Comparison of ENCODE assay signal across 28 mouse cellular contexts in genomic region chr16:22242239-22242866, GRCm38 (mm10). TPM values are rescaled to one million over a fixed set of nuclear protein-coding genes. Genes with fewer than 3 reads are reported as not detected.
DNase-seq lines count a peak whose midpoint lies in the region; ATAC-seq and TF ChIP-seq lines count a peak whose summit lies in the region.
"Had no signal": no experiment of that assay in that cellular context is flagged by ENCODE, and none has a peak within 500 bp of the region (broad histone marks: within the 10 kb centered on the region; RNA-seq: fewer than 3 reads in every experiment).

No protein-coding gene starts in this region.

- H3K9ac ChIP-seq in intestine, embryonic 14.5 days (ENCODE audit: low read length), result no peak overlapping the region
- H3K9ac ChIP-seq in intestine, embryonic 16.5 days (ENCODE audit: low read depth, low read length), result no peak overlapping the region
- H3K9ac ChIP-seq in limb, embryonic 11.5 days (ENCODE audit: low read length), result no peak overlapping the region
- H3K9ac ChIP-seq in midbrain, embryonic 11.5 days (ENCODE audit: low read length), result no peak overlapping the region
- H3K9ac ChIP-seq in midbrain, postnatal 0 days (replicated peaks; ENCODE audit: low read length, poor library complexity, severe bottlenecking), result no peak overlapping the region
- H3K9ac ChIP-seq: embryonic facial prominence, embryonic 12.5 days; forebrain, postnatal 0 days; hindbrain, embryonic 15.5 days; limb, embryonic 12.5 days; liver, embryonic 13.5 days; midbrain, embryonic 13.5 days had no signal

- peak; percentile 54 for DNase-seq in intestine, embryonic 14.5 days (ENCODE audit: low spot score)
- DNase-seq in limb, embryonic 11.5 days (ENCODE audit: low spot score), result no peak
- DNase-seq in limb, embryonic 10.5 days (ENCODE audit: low spot score), result no peak
- DNase-seq in midbrain, embryonic 11.5 days (ENCODE audit: low spot score, missing footprints), result peak; percentile 86
- no peak for DNase-seq in midbrain, postnatal 0 days (ENCODE audit: low spot score)
- no peak for DNase-seq in spleen, adult 12 weeks (ENCODE audit: low spot score)
- DNase-seq: adrenal gland, postnatal 10 days; cerebellum, adult 11 months; cerebellum, adult 9-10 months; cerebellum, postnatal 36 days; forebrain, postnatal 0 days; heart, postnatal 14 days; layer of hippocampus, adult 9-11 months; liver, embryonic 13.5 days; lung, adult 2 months; lung, postnatal 4 days; thymus, postnatal 4 days had no signal

- WGBS in intestine, embryonic 14.5 days, result 93% methylated on average over 2 of the region's 2 CpGs
- 95% methylated on average over 2 of the region's 2 CpGs for WGBS in intestine, embryonic 16.5 days
- WGBS in limb, embryonic 11.5 days, result 92% methylated on average over 2 of the region's 2 CpGs
- 98% methylated on average over 2 of the region's 2 CpGs for WGBS in limb, embryonic 10.5 days
- WGBS in midbrain, embryonic 11.5 days, result 91% methylated on average over 2 of the region's 2 CpGs
- WGBS in midbrain, postnatal 0 days, result 88% methylated on average over 2 of the region's 2 CpGs

- no peak overlapping the region for H3K4me2 ChIP-seq in intestine, embryonic 14.5 days (ENCODE audit: low read length)
- H3K4me2 ChIP-seq in intestine, embryonic 16.5 days (ENCODE audit: low read depth, low read length), result no peak overlapping the region
- no peak overlapping the region for H3K4me2 ChIP-seq in limb, embryonic 11.5 days (ENCODE audit: low read depth, severe bottlenecking)
- no peak overlapping the region for H3K4me2 ChIP-seq in midbrain, embryonic 11.5 days
- H3K4me2 ChIP-seq in midbrain, postnatal 0 days (ENCODE audit: low read depth, low read length, poor library complexity, severe bottlenecking), result no peak overlapping the region
- H3K4me2 ChIP-seq: embryonic facial prominence, embryonic 12.5 days; hindbrain, embryonic 15.5 days; limb, embryonic 12.5 days; liver, embryonic 13.5 days; midbrain, embryonic 13.5 days had no signal

- ATAC-seq in intestine, embryonic 14.5 days (replicated peaks; ENCODE audit: low FRiP score, low TSS enrichment, low read depth), result no peak
- ATAC-seq in intestine, embryonic 16.5 days, result no peak
- 0 out of 2 replicates have a peak, but pooled peaks have one; percentile 49 for ATAC-seq in limb, embryonic 11.5 days (ENCODE audit: insufficient number of reproducible peaks, low FRiP score, low TSS enrichment, low read depth)
- ATAC-seq in midbrain, embryonic 11.5 days (ENCODE audit: low FRiP score), result no peak
- ATAC-seq in midbrain, postnatal 0 days (ENCODE audit: low FRiP score), result no peak
- peak; percentile 52; the same call in 1 of the 2 replicates for ATAC-seq in erythroblast, adult 5-6 weeks (replicated peaks; ENCODE audit: low FRiP score, poor library complexity, severe bottlenecking)
- ATAC-seq: inflammation-experienced regulatory T-cells, adult 6 months; midbrain, embryonic 13.5 days; Patski had no signal

- no peaks in the 10 kb centered on the region for H3K4me1 ChIP-seq in intestine, embryonic 14.5 days (replicated peaks; ENCODE audit: control insufficient read depth, insufficient read depth, low read length)
- H3K4me1 ChIP-seq in intestine, embryonic 16.5 days (ENCODE audit: control insufficient read depth, insufficient read depth, low read length), result no peaks in the 10 kb centered on the region
- H3K4me1 ChIP-seq in limb, embryonic 11.5 days (ENCODE audit: control insufficient read depth, insufficient read depth, low read length), result no peaks in the 10 kb centered on the region
- H3K4me1 ChIP-seq in limb, embryonic 10.5 days, result no peaks in the 10 kb centered on the region
- no peaks in the 10 kb centered on the region for H3K4me1 ChIP-seq in midbrain, embryonic 11.5 days (ENCODE audit: control insufficient read depth, insufficient read depth, low read length)
- no peaks in the 10 kb centered on the region for H3K4me1 ChIP-seq in midbrain, postnatal 0 days (ENCODE audit: insufficient read depth, low read length)
- H3K4me1 ChIP-seq: embryonic facial prominence, embryonic 12.5 days; hindbrain, embryonic 10.5 days; hindbrain, embryonic 15.5 days; limb, embryonic 12.5 days; liver, embryonic 13.5 days; megakaryocyte, embryonic 14.5 days; midbrain, embryonic 13.5 days had no signal

- TF ChIP-seq CTCF in midbrain, postnatal 0 days (IDR thresholded peaks at IDR 0.05), result no peak

- H3K27me3 ChIP-seq in intestine, embryonic 14.5 days (replicated peaks; ENCODE audit: control insufficient read depth, insufficient read depth, low read length), result no peaks in the 10 kb centered on the region
- no peaks in the 10 kb centered on the region for H3K27me3 ChIP-seq in intestine, embryonic 16.5 days (replicated peaks; ENCODE audit: control insufficient read depth, insufficient read depth, low read length)
- H3K27me3 ChIP-seq in limb, embryonic 11.5 days (ENCODE audit: control insufficient read depth, insufficient read depth, low read length), result no peaks in the 10 kb centered on the region
- no peaks in the 10 kb centered on the region for H3K27me3 ChIP-seq in limb, embryonic 10.5 days (ENCODE audit: low read depth, poor library complexity, severe bottlenecking)
- H3K27me3 ChIP-seq in midbrain, embryonic 11.5 days (ENCODE audit: control insufficient read depth, insufficient read depth, low read length), result no peaks in the 10 kb centered on the region
- no peaks in the 10 kb centered on the region for H3K27me3 ChIP-seq in midbrain, postnatal 0 days (ENCODE audit: insufficient read depth, low read length)
- H3K27me3 ChIP-seq: embryonic facial prominence, embryonic 12.5 days; hindbrain, embryonic 15.5 days; limb, embryonic 12.5 days; liver, embryonic 13.5 days; megakaryocyte, embryonic 14.5 days; midbrain, embryonic 13.5 days; Patski had no signal

- peaks cover 62% of the 10 kb centered on the region for H3K36me3 ChIP-seq in intestine, embryonic 14.5 days (ENCODE audit: control insufficient read depth, insufficient read depth, low read length)
- H3K36me3 ChIP-seq in intestine, embryonic 16.5 days (ENCODE audit: control insufficient read depth, insufficient read depth, low read length), result peaks cover 13% of the 10 kb centered on the region
- peaks cover 15% of the 10 kb centered on the region for H3K36me3 ChIP-seq in limb, embryonic 11.5 days (ENCODE audit: control insufficient read depth, insufficient read depth, low read length)
- peaks cover 83% of the 10 kb centered on the region for H3K36me3 ChIP-seq in limb, embryonic 10.5 days
- peaks cover 21% of the 10 kb centered on the region for H3K36me3 ChIP-seq in midbrain, embryonic 11.5 days (ENCODE audit: control insufficient read depth, insufficient read depth, low read length)
- H3K36me3 ChIP-seq in midbrain, postnatal 0 days (ENCODE audit: insufficient read depth, low read length), result peaks cover 6% of the 10 kb centered on the region

- 0 out of 2 replicates have a peak, but pooled peaks cover 3% of the 10 kb centered on the region for H3K9me3 ChIP-seq in intestine, embryonic 14.5 days (ENCODE audit: control insufficient read depth, low read length)
- H3K9me3 ChIP-seq in intestine, embryonic 16.5 days (ENCODE audit: control insufficient read depth, low read length), result no peaks in the 10 kb centered on the region
- no peaks in the 10 kb centered on the region for H3K9me3 ChIP-seq in limb, embryonic 11.5 days (ENCODE audit: control insufficient read depth, low read length)
- H3K9me3 ChIP-seq in limb, embryonic 10.5 days (replicated peaks), result no peaks in the 10 kb centered on the region
- no peaks in the 10 kb centered on the region for H3K9me3 ChIP-seq in midbrain, embryonic 11.5 days (ENCODE audit: control insufficient read depth, low read length)
- H3K9me3 ChIP-seq in midbrain, postnatal 0 days (ENCODE audit: low read length), result no peaks in the 10 kb centered on the region
- H3K9me3 ChIP-seq: embryonic facial prominence, embryonic 12.5 days; G1E; hindbrain, embryonic 10.5 days; hindbrain, embryonic 15.5 days; limb, embryonic 12.5 days; liver, embryonic 13.5 days; megakaryocyte, embryonic 14.5 days; midbrain, embryonic 13.5 days had no signal

- H3K27ac ChIP-seq in intestine, embryonic 14.5 days (ENCODE audit: low read depth), result no peak overlapping the region
- H3K27ac ChIP-seq in intestine, embryonic 16.5 days (ENCODE audit: low read length), result no peak overlapping the region
- H3K27ac ChIP-seq in limb, embryonic 11.5 days (replicated peaks; ENCODE audit: low read depth, low read length), result no peak overlapping the region
- H3K27ac ChIP-seq in limb, embryonic 10.5 days, result no peak overlapping the region
- H3K27ac ChIP-seq in midbrain, embryonic 11.5 days (ENCODE audit: low read depth, low read length), result no peak overlapping the region
- no peak overlapping the region for H3K27ac ChIP-seq in midbrain, postnatal 0 days (ENCODE audit: low read depth, low read length)
- H3K27ac ChIP-seq: embryonic facial prominence, embryonic 12.5 days; hindbrain, embryonic 10.5 days; hindbrain, embryonic 15.5 days; limb, embryonic 12.5 days; liver, embryonic 13.5 days; midbrain, embryonic 13.5 days had no signal

- H3K4me3 ChIP-seq in intestine, embryonic 14.5 days (ENCODE audit: low read depth, low read length), result no peak overlapping the region
- H3K4me3 ChIP-seq in intestine, embryonic 16.5 days (ENCODE audit: low read length), result no peak overlapping the region
- no peak overlapping the region for H3K4me3 ChIP-seq in limb, embryonic 11.5 days (ENCODE audit: low read depth, low read length)
- H3K4me3 ChIP-seq in limb, embryonic 10.5 days, result no peak overlapping the region
- no peak overlapping the region for H3K4me3 ChIP-seq in midbrain, embryonic 11.5 days (ENCODE audit: low read depth, low read length)
- no peak overlapping the region for H3K4me3 ChIP-seq in midbrain, postnatal 0 days (ENCODE audit: low read depth, low read length)
- H3K4me3 ChIP-seq: embryonic facial prominence, embryonic 12.5 days; hindbrain, embryonic 10.5 days; hindbrain, embryonic 15.5 days; limb, embryonic 12.5 days; liver, embryonic 13.5 days; megakaryocyte, embryonic 14.5 days; midbrain, embryonic 13.5 days had no signal

RNA-seq across cellular contexts. Expression of gene Tra2b, which starts 23.5 kb away (rescaled TPM):
- polyA plus RNA-seq in intestine, embryonic 14.5 days (2014; fragmentation: Nextera tagmentation; extraction: Ambion mirVana), result 325 and 342 TPM in 2 replicates
- 264 and 282 TPM in 2 replicates for polyA plus RNA-seq in intestine, embryonic 16.5 days (2015; fragmentation: Nextera tagmentation; extraction: Ambion mirVana)
- polyA plus RNA-seq in limb, embryonic 11.5 days (2014; fragmentation: Nextera tagmentation; extraction: Ambion mirVana), result 481 and 509 TPM in 2 replicates
- polyA plus RNA-seq in limb, embryonic 10.5 days (2016; fragmentation: Nextera tagmentation; extraction: Ambion mirVana), result 510 and 520 TPM in 2 replicates
- polyA plus RNA-seq in midbrain, embryonic 11.5 days (2014; fragmentation: Nextera tagmentation; extraction: Ambion mirVana), result 473 and 513 TPM in 2 replicates
- total RNA-seq in midbrain, postnatal 0 days (2014; rRNA removed), result 128 and 170 TPM in 2 replicates
- polyA plus RNA-seq in midbrain, postnatal 0 days (2015; fragmentation: Nextera tagmentation; extraction: Ambion mirVana), result 179 and 208 TPM in 2 replicates
- total RNA-seq in erythroblast, adult 5-6 weeks (2015; ENCODE audit: low replicate concordance), result 94.5 and 96.5 TPM in 2 replicates
- total RNA-seq in erythroblast, adult 5-6 weeks (2017; ENCODE audit: low replicate concordance), result 177 and 215 TPM in 2 replicates

Comparison
In these comparisons a context has a peak if more than half of its experiments do, and no peak if none do; other contexts are left out.
1. DNase-seq: peak in intestine, embryonic 14.5 days (single experiment) and midbrain, embryonic 11.5 days (single experiment); none in limb, embryonic 11.5 days (single experiment), limb, embryonic 10.5 days (single experiment), midbrain, postnatal 0 days (single experiment) and spleen, adult 12 weeks (single experiment).
2. ATAC-seq: peak in limb, embryonic 11.5 days (single experiment) and erythroblast, adult 5-6 weeks (single experiment); none in intestine, embryonic 14.5 days (single experiment), intestine, embryonic 16.5 days (single experiment), midbrain, embryonic 11.5 days (single experiment) and midbrain, postnatal 0 days (single experiment).